Comparison of ENCODE assay signal across 9 mouse cellular contexts in the genomic region with DNA sequence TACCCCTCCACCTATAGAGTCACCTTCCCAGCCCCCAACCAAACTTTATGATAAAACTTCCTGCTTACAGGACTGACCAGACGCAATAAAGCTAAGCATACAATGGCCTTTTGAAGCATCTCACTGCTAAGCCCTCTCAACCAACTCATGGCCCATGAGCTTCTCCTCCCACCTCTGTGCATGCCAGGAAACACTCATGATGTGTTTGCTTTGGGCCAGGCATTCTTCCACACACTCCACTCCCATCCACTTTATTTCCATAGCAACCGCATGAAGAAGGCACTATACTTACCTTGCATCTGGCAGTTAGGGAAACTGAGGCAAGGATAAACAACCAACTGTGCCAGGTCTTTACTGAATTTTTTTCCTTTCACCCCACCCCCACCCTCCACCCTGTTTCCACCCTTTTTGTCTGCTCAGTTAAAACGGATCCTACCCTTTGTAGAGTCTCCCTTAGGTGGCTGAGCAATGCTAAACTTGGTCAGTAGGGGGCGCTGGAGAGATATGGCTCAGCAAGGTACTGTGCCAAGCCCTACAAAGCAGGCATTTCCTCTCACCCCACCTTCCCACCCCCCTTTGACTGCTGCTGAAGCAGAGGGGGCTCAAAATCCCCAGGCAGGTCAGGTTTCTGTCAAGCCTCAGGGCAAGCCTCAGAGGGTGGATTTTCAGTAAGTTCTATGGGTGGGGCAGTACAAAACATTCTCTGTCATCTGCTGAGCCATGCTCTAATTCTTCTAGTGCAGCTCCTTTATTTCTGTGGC. TPM values are rescaled to one million over a fixed set of nuclear protein-coding genes. Genes with fewer than 3 reads are reported as not detected.
DNase-seq lines count a peak whose midpoint lies in the region; ATAC-seq and TF ChIP-seq lines count a peak whose summit lies in the region.
"Had no signal": no experiment of that assay in that cellular context is flagged by ENCODE, and none has a peak within 500 bp of the region (broad histone marks: within the 10 kb centered on the region; RNA-seq: fewer than 3 reads in every experiment).

No protein-coding gene starts in this region.

- 0 out of 2 replicates have a peak, but pooled peaks have one; percentile 56 for ATAC-seq in heart, embryonic 15.5 days (replicated peaks; ENCODE audit: insufficient number of reproducible peaks, insufficient read depth, low FRiP score, low read depth)
- ATAC-seq in lung, embryonic 16.5 days (ENCODE audit: low read depth), result peak; percentile 91

- no peaks in the 10 kb centered on the region for H3K36me3 ChIP-seq in E14TG2a.4 (ENCODE audit: insufficient read depth, low read length)
- H3K36me3 ChIP-seq in heart, embryonic 15.5 days, result no peaks in the 10 kb centered on the region
- H3K36me3 ChIP-seq in lung, embryonic 16.5 days (ENCODE audit: control insufficient read depth, insufficient read depth, low read length), result no peaks in the 10 kb centered on the region

- no peak overlapping the region for H3K27ac ChIP-seq in heart, embryonic 15.5 days
- H3K27ac ChIP-seq in lung, embryonic 16.5 days (ENCODE audit: low read length), result peak overlapping the region; percentile 96
- H3K27ac ChIP-seq: macrophage had no signal

- H3K9me3 ChIP-seq in E14TG2a.4 (ENCODE audit: low read length), result no peaks in the 10 kb centered on the region
- no peaks in the 10 kb centered on the region for H3K9me3 ChIP-seq in heart, embryonic 15.5 days (replicated peaks)
- no peaks in the 10 kb centered on the region for H3K9me3 ChIP-seq in lung, embryonic 16.5 days (ENCODE audit: control insufficient read depth, low read length)

- DNase-seq in adrenal gland, adult 18-20 months (ENCODE audit: low spot score in 2 of 2), result peak; percentile 76 to 80
- peak; percentile 56 for DNase-seq in embryo, embryonic 11.5 days (ENCODE audit: low read depth, low spot score)
- DNase-seq in layer of hippocampus, adult 9-10 months (ENCODE audit: low spot score), result peak; percentile 52
- DNase-seq in right cerebral cortex, postnatal 36 days (ENCODE audit: low spot score in 2 of 2), result peak; percentile 25 to 39
- DNase-seq in T-cell, adult 2 months (ENCODE audit: low spot score), result no peak

- peak; percentile 82 for TF ChIP-seq CTCF in E14TG2a.4 (conservative IDR thresholded peaks at IDR 0.05; ENCODE audit: low read length)

- no peak overlapping the region for H3K4me3 ChIP-seq in E14TG2a.4 (replicated peaks; ENCODE audit: low read length)
- no peak overlapping the region for H3K4me3 ChIP-seq in heart, embryonic 15.5 days
- no peak overlapping the region for H3K4me3 ChIP-seq in lung, embryonic 16.5 days (ENCODE audit: low read length)

- no peak overlapping the region for H3K4me2 ChIP-seq in heart, embryonic 15.5 days
- H3K4me2 ChIP-seq in lung, embryonic 16.5 days (ENCODE audit: low read depth, low read length), result no peak overlapping the region

- WGBS in heart, embryonic 15.5 days, result 42% methylated on average over 4 of the region's 4 CpGs
- WGBS in lung, embryonic 16.5 days, result 30% methylated on average over 4 of the region's 4 CpGs

- peaks cover 2% of the 10 kb centered on the region; the same call in 1 of the 2 replicates for H3K27me3 ChIP-seq in E14TG2a.4 (ENCODE audit: insufficient read depth, low read length)
- no peaks in the 10 kb centered on the region for H3K27me3 ChIP-seq in heart, embryonic 15.5 days
- no peaks in the 10 kb centered on the region for H3K27me3 ChIP-seq in lung, embryonic 16.5 days (ENCODE audit: control insufficient read depth, insufficient read depth, low read depth, low read length)

- peaks cover 33% of the 10 kb centered on the region for H3K4me1 ChIP-seq in E14TG2a.4 (replicated peaks; ENCODE audit: low read depth, low read length)
- peaks cover 6% of the 10 kb centered on the region for H3K4me1 ChIP-seq in heart, embryonic 15.5 days (replicated peaks)
- H3K4me1 ChIP-seq in lung, embryonic 16.5 days (replicated peaks; ENCODE audit: control insufficient read depth, insufficient read depth, low read length), result peaks cover 32% of the 10 kb centered on the region

- H3K9ac ChIP-seq in heart, embryonic 15.5 days, result no peak overlapping the region
- H3K9ac ChIP-seq in lung, embryonic 16.5 days (ENCODE audit: low read length), result no peak overlapping the region

RNA-seq across cellular contexts. Expression of gene Adam12, which starts 31.4 kb away (rescaled TPM):
- total RNA-seq in adrenal gland, adult 18-20 months (2021), result 10 to 100 TPM in 1 of 2 experiments, 1 to 10 TPM in 1; 7.2 to 11.1 TPM
- polyA plus RNA-seq in heart, embryonic 15.5 days (2015; fragmentation: Nextera tagmentation; extraction: Ambion mirVana), result 2.1 and 6.1 TPM in 2 replicates
- polyA plus RNA-seq in lung, embryonic 16.5 days (2015; fragmentation: Nextera tagmentation; extraction: Ambion mirVana), result 15.3 and 15.7 TPM in 2 replicates
- polyA plus RNA-seq: macrophage had no signal
